Mouse (Mus musculus) kidney, embryonic 15.5 days (tissue): Measurements from ENCODE around the gene Platr17. TPM values are rescaled to one million over a fixed set of nuclear protein-coding genes. Genes with fewer than 3 reads are reported as not detected.

Experiments used
- ATAC-seq: fragments of 200-750 bp; cut with Nextera tagmentation; replicated peaks from 2 replicates; pipeline ENCODE4 v1.8.0; 2017; ENCODE audit warnings: moderate TSS enrichment; ENCODE audit not compliant: low FRiP score
- H3K27ac ChIP-seq: fragments of 300-500 bp; sonication (generic); 2 replicates; pipeline ENCODE4 v1.5.1; 2015; ENCODE audit warnings: mild to moderate bottlenecking, inconsistent platforms
- H3K27me3 ChIP-seq: fragments of 300-500 bp; sonication (generic); 2 replicates; pipeline ENCODE4 v1.6.1; 2015; ENCODE audit warnings: inconsistent platforms
- H3K36me3 ChIP-seq: fragments of 300-500 bp; sonication (generic); 2 replicates; pipeline ENCODE4 v1.6.1; 2015; ENCODE audit warnings: inconsistent platforms
- H3K4me1 ChIP-seq: fragments of 300-500 bp; sonication (generic); 2 replicates; pipeline ENCODE4 v1.6.1; 2015; ENCODE audit warnings: inconsistent platforms
- H3K4me2 ChIP-seq: fragments of 300-500 bp; sonication (generic); 2 replicates; pipeline ENCODE4 v1.6.1; 2015; ENCODE audit warnings: moderate library complexity, mild to moderate bottlenecking, inconsistent platforms
- H3K4me3 ChIP-seq: fragments of 300-500 bp; sonication (generic); replicated peaks from 2 replicates; pipeline ENCODE4 v1.5.1; 2015; ENCODE audit warnings: mild to moderate bottlenecking, inconsistent platforms
- H3K9ac ChIP-seq: fragments of 300-500 bp; sonication (generic); 2 replicates; pipeline ENCODE4 v1.6.1; 2015; ENCODE audit warnings: mild to moderate bottlenecking, inconsistent platforms
- H3K9me3 ChIP-seq: fragments of 300-500 bp; sonication (generic); replicated peaks from 2 replicates; pipeline ENCODE4 v1.6.1; 2016; ENCODE audit warnings: inconsistent platforms
- WGBS: fragments of 180-500 bp; shearing (Covaris S2); methylation state at CpG from one replicate; pipeline ENCODE4 v1.1.7; 2015; ENCODE audit warnings: mixed read lengths; 5-methylcytosine and 5-hydroxymethylcytosine counted together
- polyA plus RNA-seq: library from polyadenylated mRNA; unstranded; fragments of >200 nt; fragmentation: Nextera tagmentation; extraction: Ambion mirVana; gene quantifications from 2 replicates; pipeline ENCODE4 v1.2.1, GENCODE M21; 2015

Gene Platr17
- polyA plus RNA-seq, 1 experiment from 2014 or later, result 0.19 TPM

DNA sequence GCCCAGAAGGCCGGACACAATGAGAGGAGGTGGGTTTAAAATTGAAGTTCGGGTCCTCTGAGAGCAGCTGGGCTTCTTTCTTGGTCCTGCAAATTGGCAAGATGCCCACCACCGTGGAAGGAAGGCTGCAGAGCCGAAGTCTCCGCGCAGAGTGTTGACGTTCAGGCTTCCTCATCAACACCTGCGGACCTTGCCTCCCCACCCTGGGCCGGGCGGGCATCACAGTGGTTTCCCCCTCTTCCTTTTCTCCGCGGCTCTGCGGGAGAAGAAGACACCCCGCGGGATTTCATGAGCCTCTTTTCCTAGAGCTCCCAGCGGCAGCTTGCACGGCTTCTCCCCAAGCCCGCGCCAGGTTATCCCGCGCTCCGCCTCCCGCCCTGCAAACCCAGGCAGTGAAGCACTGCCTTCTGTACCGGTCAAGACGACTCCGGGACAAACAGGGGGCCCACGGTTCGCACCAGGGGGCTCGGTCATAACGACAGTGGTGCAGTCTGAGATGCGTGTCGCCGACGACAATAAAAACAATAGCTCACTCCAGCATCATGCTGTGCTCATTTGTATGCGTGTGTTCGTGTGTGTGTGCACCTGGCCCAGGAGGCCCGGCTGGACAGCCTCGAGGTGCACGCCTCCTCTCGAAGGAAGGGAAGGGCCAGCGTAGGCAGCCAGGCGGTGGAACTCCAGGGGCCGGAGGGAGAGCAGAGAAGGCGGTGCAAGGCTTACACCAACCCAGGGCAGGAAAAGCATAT lies 3.6 kb downstream of the Platr17 start:
- peak; percentile 63 for ATAC-seq
- no peaks in the 10 kb centered on the region for H3K9me3 ChIP-seq
- H3K4me3 ChIP-seq, result peak overlapping the region; percentile 66
- WGBS, result under 1% methylated on average over 44 of the region's 44 CpGs
- no peaks in the 10 kb centered on the region for H3K27me3 ChIP-seq
- peaks cover 27% of the 10 kb centered on the region for H3K36me3 ChIP-seq
- H3K4me1 ChIP-seq, result peaks cover 40% of the 10 kb centered on the region
- peak overlapping the region; percentile 98 for H3K4me2 ChIP-seq
- peak overlapping the region; percentile 94 for H3K27ac ChIP-seq
- H3K9ac ChIP-seq, result peak overlapping the region; percentile 68

DNA sequence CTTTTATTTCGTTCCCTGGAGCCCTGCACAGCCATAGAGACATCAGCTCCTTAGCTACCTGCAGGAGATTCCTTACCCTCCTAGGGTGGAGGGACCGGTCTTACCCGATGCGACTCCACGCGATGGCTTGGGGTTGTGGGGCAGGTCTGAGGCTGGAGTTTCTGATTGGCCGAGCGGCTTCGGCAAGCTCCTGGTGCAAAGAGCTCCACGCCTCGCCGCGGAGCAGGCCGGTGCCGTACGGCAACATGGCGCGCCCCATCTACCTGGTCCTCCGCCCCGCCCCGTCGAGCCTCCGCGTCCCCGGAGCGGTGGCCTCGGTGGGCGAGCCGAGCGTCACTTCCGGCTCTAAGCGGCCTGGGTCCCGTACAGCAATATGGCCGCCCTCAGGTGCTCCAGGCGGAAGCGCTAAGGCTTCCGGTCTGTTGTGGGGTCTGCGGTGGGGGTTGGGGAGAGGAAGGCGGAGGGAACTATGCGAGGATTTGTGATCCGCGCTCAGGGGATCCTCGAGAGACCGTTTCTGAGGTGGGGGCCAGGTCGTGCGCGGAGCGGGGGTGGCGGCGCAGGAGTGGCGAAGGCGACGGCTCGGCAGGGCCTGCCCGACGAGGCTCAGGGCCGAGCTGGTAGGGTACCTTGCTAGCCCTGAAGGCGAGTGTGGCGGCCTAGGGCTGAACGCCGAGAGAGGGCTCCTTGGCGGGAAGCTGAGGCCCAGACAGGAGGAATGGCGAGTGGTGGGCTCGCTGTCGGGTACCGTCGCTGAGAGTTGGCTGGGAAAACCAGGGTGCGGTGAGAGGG lies 4.3 kb downstream of the Platr17 start, which contains the start of gene Daxx:
Gene Daxx (plus strand): TSS at position 338 of the 792 bp plus-strand sequence.
- ATAC-seq, result peak; percentile 96
- Histone ChIP-seq H3K36me3 (peaks cover 35% of the 10 kb centered on the region), H3K9ac (peak within 1 kb of the TSS; percentile 77), H3K4me2 (peak within 1 kb of the TSS; percentile 98), H3K4me1 (peaks cover 40% of the 10 kb centered on the region), H3K27ac (peak within 1 kb of the TSS; percentile 94), H3K27me3 (no peaks in the 10 kb centered on the region), H3K9me3 (no peaks in the 10 kb centered on the region), H3K4me3 (peak within 1 kb of the TSS; percentile 66)
- under 1% methylated on average over 68 of the region's 68 CpGs for WGBS

DNA sequence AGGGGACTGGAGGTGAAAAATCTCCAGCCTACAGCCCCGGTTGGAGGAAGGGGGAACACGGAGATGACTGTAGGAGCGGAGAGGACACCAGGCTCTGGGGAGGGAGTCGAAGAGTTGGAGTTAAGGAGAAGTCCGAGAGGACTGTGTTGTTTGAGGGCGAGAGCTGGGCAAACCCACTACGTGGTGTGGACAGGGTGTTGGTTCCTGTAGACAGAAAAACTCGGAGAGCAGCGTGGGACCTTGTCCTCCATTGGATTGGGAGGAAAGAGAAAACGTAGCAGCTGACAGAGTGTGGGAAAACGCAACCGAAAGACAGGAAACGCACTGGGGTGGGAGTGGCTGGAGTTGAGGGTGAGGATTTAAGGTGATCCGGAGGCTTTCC lies 4.9 kb downstream of the Platr17 start:
- Histone ChIP-seq H3K36me3 (peaks cover 40% of the 10 kb centered on the region), H3K4me2 (peak overlapping the region; percentile 98), H3K27me3 (no peaks in the 10 kb centered on the region), H3K9ac (peak overlapping the region; percentile 77), H3K4me3 (peak overlapping the region; percentile 66), H3K4me1 (peaks cover 42% of the 10 kb centered on the region), H3K27ac (peak overlapping the region; percentile 84), H3K9me3 (no peaks in the 10 kb centered on the region)
- WGBS, result under 1% methylated on average over 14 of the region's 14 CpGs
- 0 out of 2 replicates have a peak, but pooled peaks have one; percentile 6 for ATAC-seq

DNA sequence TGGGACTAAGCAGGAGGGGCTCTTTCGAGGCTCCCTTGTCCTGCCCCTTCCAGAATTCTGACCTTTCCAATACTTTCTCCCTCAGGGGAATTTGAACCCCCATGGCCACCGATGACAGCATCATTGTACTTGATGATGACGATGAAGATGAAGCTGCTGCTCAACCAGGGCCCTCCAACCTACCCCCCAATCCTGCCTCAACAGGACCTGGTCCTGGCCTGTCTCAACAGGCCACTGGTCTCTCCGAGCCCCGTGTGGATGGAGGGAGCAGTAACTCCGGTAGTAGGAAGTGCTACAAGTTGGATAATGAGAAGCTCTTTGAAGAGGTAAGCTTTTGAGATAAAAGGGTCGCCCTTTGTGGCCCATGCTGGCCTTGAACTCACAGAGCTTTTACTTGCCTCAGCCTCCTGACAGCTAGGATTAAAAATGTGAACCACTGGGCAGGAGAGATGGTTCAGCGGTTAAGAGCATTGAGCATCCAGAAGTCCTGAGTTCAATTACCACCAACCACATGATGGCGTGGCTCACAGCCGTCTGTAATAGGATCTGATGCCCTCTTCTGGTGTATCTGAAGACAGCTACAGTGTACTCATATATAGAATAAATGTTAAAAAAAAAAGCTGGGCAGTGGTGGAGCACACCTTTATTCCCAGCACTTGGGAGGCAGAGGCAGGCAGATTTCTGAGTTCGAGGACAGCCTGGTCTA lies 5.6 kb downstream of the Platr17 start:
- peaks cover 45% of the 10 kb centered on the region for H3K36me3 ChIP-seq
- peak overlapping the region; percentile 77 for H3K9ac ChIP-seq
- WGBS, result 41% methylated on average over 11 of the region's 11 CpGs
- H3K4me2 ChIP-seq, result peak overlapping the region; percentile 98
- no peak for ATAC-seq
- peak overlapping the region; percentile 84 for H3K27ac ChIP-seq
- H3K4me3 ChIP-seq, result peak overlapping the region; percentile 66
- H3K4me1 ChIP-seq, result peaks cover 48% of the 10 kb centered on the region
- H3K27me3 ChIP-seq, result no peaks in the 10 kb centered on the region
- no peaks in the 10 kb centered on the region for H3K9me3 ChIP-seq

DNA sequence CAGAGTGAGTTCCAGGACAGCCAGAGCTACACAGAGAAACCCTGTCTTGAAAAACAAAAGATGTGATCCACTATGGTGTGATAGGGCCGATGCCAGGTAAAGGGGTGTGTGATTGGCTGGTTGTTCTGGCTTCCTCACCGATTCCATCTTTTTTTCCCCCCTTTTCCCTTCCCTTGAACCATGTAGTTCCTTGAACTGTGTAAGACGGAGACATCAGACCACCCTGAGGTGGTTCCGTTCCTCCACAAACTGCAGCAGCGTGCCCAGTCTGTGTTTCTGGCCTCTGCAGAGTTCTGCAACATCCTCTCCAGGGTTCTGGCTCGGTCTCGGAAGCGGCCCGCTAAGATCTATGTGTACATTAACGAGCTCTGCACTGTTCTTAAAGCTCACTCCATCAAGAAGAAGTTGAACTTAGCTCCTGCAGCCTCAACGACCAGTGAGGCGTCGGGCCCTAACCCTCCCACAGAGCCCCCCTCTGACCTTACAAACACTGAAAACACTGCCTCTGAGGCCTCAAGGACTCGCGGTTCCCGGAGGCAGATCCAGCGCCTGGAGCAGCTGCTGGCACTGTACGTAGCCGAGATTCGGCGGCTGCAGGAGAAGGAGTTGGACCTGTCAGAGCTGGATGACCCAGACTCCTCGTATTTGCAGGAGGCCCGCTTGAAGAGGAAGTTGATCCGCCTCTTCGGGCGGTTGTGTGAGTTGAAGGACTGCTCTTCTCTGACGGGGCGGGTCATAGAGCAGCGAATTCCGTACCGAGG lies 6.3 kb downstream of the Platr17 start:
- H3K36me3 ChIP-seq, result peaks cover 45% of the 10 kb centered on the region
- H3K4me2 ChIP-seq, result peak overlapping the region; percentile 98
- peaks cover 49% of the 10 kb centered on the region for H3K4me1 ChIP-seq
- H3K9ac ChIP-seq, result 0 out of 2 replicates have a peak overlapping the region, but pooled peaks have one; percentile 5
- no peaks in the 10 kb centered on the region for H3K9me3 ChIP-seq
- H3K4me3 ChIP-seq, result peak overlapping the region; percentile 14
- WGBS, result 62% methylated on average over 31 of the region's 31 CpGs
- no peaks in the 10 kb centered on the region for H3K27me3 ChIP-seq
- H3K27ac ChIP-seq, result peak overlapping the region; percentile 51
- ATAC-seq, result no peak

DNA sequence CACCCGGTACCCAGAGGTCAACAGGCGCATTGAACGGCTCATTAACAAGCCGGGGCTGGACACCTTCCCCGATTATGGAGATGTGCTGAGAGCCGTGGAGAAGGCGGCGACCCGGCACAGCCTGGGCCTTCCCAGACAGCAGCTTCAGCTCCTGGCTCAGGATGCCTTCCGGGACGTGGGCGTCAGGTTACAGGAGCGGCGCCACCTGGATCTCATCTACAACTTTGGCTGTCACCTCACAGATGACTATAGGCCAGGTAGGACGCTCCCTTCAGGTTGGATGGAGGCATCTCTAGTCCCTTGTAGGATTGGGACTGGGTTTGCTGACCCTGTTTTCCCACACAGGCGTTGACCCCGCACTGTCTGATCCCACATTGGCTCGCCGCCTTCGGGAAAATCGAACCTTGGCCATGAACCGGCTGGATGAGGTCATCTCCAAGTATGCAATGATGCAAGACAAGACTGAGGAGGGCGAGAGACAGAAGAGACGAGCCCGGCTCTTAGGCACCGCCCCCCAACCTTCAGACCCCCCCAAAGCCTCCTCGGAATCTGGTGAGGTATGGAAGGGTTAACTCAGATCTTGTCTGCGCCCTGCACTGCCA lies 7.0 kb downstream of the Platr17 start:
- H3K4me1 ChIP-seq, result peaks cover 55% of the 10 kb centered on the region
- H3K27ac ChIP-seq, result peak overlapping the region; percentile 51
- WGBS, result 49% methylated on average over 28 of the region's 28 CpGs
- no peak for ATAC-seq
- no peaks in the 10 kb centered on the region for H3K27me3 ChIP-seq
- no peaks in the 10 kb centered on the region for H3K9me3 ChIP-seq
- peak overlapping the region; percentile 14 for H3K4me3 ChIP-seq
- peaks cover 45% of the 10 kb centered on the region for H3K36me3 ChIP-seq
- peak overlapping the region; percentile 98 for H3K4me2 ChIP-seq
- H3K9ac ChIP-seq, result peak overlapping the region; percentile 5; the same call in 1 of the 2 replicates

DNA sequence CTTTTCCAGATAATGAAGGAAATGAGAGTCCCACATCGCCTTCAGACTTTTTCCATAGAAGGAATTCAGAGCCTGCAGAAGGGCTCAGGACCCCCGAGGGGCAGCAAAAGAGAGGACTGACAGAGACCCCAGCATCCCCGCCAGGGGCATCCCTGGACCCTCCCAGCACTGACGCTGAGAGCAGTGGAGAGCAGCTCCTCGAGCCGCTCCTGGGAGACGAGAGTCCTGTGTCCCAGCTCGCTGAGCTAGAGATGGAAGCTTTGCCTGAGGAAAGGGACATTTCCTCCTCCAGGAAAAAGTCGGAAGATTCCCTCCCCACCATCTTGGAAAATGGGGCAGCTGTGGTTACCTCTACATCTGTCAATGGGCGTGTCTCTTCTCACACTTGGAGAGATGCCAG lies 8.3 kb downstream of the Platr17 start:
- peaks cover 60% of the 10 kb centered on the region for H3K4me1 ChIP-seq
- no peaks in the 10 kb centered on the region for H3K9me3 ChIP-seq
- no peak overlapping the region for H3K27ac ChIP-seq
- WGBS, result 89% methylated on average over 10 of the region's 10 CpGs
- no peak for ATAC-seq
- H3K36me3 ChIP-seq, result peaks cover 51% of the 10 kb centered on the region
- H3K9ac ChIP-seq, result no peak overlapping the region
- H3K4me3 ChIP-seq, result no peak overlapping the region
- no peaks in the 10 kb centered on the region for H3K27me3 ChIP-seq
- H3K4me2 ChIP-seq, result no peak overlapping the region

DNA sequence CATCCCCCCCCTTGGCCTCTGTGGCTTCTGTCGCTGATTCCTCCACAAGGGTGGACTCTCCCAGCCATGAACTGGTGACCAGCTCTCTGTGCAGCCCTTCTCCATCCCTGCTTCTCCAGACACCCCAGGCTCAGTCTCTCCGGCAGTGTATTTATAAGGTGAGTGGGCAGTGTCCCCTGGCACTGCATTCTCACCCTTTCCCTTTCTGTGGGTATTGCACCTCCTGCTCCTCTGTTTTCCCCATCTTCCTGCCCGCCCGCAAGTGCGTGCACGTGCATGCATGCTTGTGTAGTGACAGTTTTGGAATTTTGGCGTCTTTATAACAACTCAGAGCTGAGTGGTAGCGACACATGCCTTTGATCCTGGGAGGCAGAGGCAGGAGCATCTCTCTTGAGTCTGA lies 9.0 kb downstream of the Platr17 start:
- Histone ChIP-seq H3K36me3 (peaks cover 54% of the 10 kb centered on the region), H3K9ac (no peak overlapping the region), H3K9me3 (no peaks in the 10 kb centered on the region), H3K4me2 (no peak overlapping the region), H3K4me3 (no peak overlapping the region), H3K4me1 (peaks cover 63% of the 10 kb centered on the region), H3K27me3 (no peaks in the 10 kb centered on the region), H3K27ac (no peak overlapping the region)
- no peak for ATAC-seq
- WGBS, result 93% methylated on average over 8 of the region's 8 CpGs

DNA sequence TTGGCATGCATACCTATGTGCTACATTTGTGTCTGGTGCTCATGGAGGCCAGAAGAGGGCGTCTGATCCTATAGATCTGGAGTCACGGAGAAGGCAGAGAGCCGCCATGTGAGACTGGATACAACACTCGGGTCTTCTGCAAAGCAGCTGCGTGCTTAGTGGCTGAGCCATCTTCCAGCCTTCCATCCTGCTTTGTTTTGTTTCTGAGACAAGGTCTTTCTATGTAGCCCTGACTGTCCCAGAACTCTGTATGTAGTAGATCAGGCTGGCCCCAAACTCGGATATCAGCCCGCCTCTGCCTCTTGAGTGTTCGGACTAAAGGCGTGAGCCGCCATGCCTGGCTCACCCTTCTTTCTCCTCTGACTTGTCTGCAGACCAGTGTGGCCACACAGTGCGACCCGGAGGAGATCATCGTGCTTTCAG lies 10.0 kb downstream of the Platr17 start:
- Histone ChIP-seq H3K27ac (peak overlapping the region; percentile 10; the same call in 1 of the 2 replicates), H3K9me3 (no peaks in the 10 kb centered on the region), H3K4me3 (peak overlapping the region; percentile 64; the same call in 1 of the 2 replicates), H3K4me1 (peaks cover 72% of the 10 kb centered on the region), H3K36me3 (peaks cover 54% of the 10 kb centered on the region), H3K4me2 (peak overlapping the region; percentile 62), H3K9ac (no peak overlapping the region), H3K27me3 (no peaks in the 10 kb centered on the region)
- no peak for ATAC-seq
- WGBS, result 79% methylated on average over 13 of the region's 13 CpGs

DNA sequence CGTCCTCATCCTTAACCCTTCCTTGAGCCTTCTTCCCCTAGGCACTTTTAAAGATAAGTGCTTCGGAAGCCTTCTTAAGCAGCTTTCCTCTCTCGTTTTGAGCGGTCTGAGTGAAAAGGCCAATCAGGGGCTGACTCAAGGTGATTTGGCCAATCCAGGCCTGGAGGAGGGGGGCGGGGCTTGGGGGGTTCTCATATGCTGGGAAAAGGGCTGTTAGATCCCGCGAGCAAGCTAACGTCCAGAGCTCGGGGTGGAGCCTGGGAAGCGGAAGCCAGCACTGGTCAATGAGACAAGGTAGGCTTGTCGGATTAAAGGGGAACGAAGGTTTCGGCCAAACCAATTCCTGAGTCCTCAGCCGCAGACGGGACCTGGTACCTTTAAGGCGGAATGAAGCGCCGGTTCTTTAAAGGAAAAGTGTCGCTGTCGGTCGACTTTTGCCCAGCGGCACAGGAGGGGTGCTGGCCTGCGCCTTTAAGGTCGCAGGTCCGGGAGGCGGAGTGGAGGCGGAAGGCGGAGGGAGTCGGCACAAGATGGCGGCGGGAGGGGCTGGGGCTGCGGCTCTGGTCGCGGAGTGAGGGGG lies 10.8 kb downstream of the Platr17 start, which contains the start of the genes Tapbp and Zbtb22:
Gene Tapbp (plus strand): TSS at position 229 of the 580 bp plus-strand sequence.
Gene Zbtb22 (plus strand): TSS at position 234 of the 580 bp plus-strand sequence.
- WGBS, result under 1% methylated on average over 34 of the region's 34 CpGs
- Histone ChIP-seq H3K4me3 (peak within 1 kb of the TSS; percentile 64), H3K27ac (peak within 1 kb of the TSS; percentile 92), H3K4me1 (peaks cover 72% of the 10 kb centered on the region), H3K4me2 (peak within 1 kb of the TSS; percentile 62), H3K9me3 (no peaks in the 10 kb centered on the region), H3K9ac (peak within 1 kb of the TSS; percentile 57), H3K36me3 (peaks cover 52% of the 10 kb centered on the region), H3K27me3 (no peaks in the 10 kb centered on the region)
- ATAC-seq, result peak; percentile 92
